Mouse (Mus musculus) spleen, postnatal 10 days (tissue): Measurements from ENCODE around the gene Vmn1r121.
"Not testable (repeated sequence)": the region's sequence is repeated elsewhere in the genome, so short reads cannot be mapped to it uniquely, and the experiment has no call there.

Experiments used
- DNase-seq, 2 experiments: peaks; one replicate each; pipeline ENCODE4 v3.0.0; 2021 to 2022; ENCODE audit warnings: low spot score in 2 of 2

The Vmn1r121 gene

DNA sequence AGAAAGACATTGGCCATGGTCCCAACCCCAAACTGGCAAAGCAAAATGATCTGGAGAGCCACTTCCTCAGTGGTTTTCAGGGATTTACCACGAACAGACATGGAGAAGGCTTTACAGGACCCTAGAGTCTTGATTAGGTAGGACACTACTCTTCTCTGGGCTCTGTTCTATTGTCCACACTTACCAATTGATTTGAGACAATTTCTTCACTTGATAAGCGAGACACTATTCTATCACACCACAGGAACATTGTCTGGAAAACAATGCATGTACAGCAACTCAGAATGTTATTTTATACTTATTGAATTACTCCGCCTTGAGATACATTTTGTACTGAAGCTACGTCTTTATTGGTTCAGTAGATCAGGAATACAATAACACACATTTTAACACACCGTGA is at the start of gene Vmn1r121:
Gene Vmn1r121 (minus strand): TSS at position 101 of the 400 bp plus-strand sequence.
- not testable (repeated sequence) for DNase-seq

DNA sequence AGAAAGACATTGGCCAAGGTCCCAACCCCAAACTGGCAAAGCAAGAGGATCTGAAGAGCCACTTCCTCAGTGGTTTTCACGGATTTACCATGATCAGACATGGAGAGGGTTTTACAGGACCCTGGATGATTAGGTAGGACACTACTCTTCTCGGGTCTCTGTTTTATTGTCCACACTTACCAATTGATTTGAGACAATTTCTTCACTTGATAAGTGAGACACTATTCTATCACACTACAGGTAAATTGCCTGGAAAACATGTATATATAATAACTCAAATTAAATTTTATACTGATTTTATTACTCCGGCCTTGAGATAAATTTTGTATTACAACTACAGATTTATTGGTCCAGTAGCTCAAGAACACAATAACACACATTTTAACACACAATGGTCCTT is 35.7 kb upstream of the Vmn1r121 start, which contains the start of gene Vmn1r122:
Gene Vmn1r122 (minus strand): TSS at position 101 of the 400 bp plus-strand sequence.
- not testable (repeated sequence) for DNase-seq

DNA sequence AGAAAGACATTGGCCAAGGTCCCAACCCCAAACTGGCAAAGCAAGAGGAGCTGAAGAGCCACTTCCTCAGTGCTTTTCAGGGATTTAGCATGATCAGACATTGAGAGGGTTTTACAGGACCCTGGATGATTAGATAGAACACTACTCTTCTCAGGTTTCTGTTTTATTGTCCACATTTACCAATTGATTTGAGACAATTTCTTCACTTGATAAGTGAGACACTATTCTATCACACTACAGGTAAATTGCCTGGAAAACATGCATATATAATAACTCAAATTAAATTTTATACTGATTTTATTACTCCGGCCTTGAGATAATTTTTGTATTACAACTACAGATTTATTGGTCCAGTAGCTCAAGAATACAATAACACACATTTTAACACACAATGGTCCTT is 44.6 kb downstream of the Vmn1r121 start, which contains the start of gene Vmn1r120:
Gene Vmn1r120 (minus strand): TSS at position 101 of the 400 bp plus-strand sequence.
- DNase-seq = not testable (repeated sequence)
